Mouse (Mus musculus) liver, embryonic 11.5 days (tissue): ENCODE measurements around the gene Negr1. TPM values are rescaled to one million over a fixed set of nuclear protein-coding genes. Genes with fewer than 3 reads are reported as not detected.

ENCODE experiments used
- ATAC-seq: fragments of 200-750 bp; cut with Nextera tagmentation; replicated peaks from 2 replicates; pipeline ENCODE4 v1.8.0; 2017; ENCODE audit warnings: moderate number of reproducible peaks, mild to moderate bottlenecking, moderate TSS enrichment, moderate library complexity; ENCODE audit not compliant: low FRiP score
- DNase-seq: peaks from one replicate; pipeline ENCODE4 v3.0.0-alpha.2; 2017; ENCODE audit warnings: low spot score
- H3K27ac ChIP-seq: fragments of 300-500 bp; sonication (generic); 2 replicates; pipeline ENCODE4 v1.5.1; 2014; ENCODE audit warnings: mild to moderate bottlenecking, low read depth, low read length, control low read depth
- H3K27me3 ChIP-seq: fragments of 300-500 bp; sonication (generic); replicated peaks from 2 replicates; pipeline ENCODE4 v1.6.1; 2014; ENCODE audit warnings: low read length, mixed read lengths; ENCODE audit not compliant: control insufficient read depth, insufficient read depth
- H3K36me3 ChIP-seq: fragments of 300-500 bp; sonication (generic); 2 replicates; pipeline ENCODE4 v1.6.1; 2014; ENCODE audit warnings: mild to moderate bottlenecking, low read length, moderate library complexity, mixed read lengths; ENCODE audit not compliant: control insufficient read depth, insufficient read depth
- H3K4me1 ChIP-seq: fragments of 300-500 bp; sonication (generic); replicated peaks from 2 replicates; pipeline ENCODE4 v1.6.1; 2014; ENCODE audit warnings: low read length, mixed read lengths; ENCODE audit not compliant: control insufficient read depth, insufficient read depth
- H3K4me2 ChIP-seq: fragments of 300-500 bp; sonication (generic); 2 replicates; pipeline ENCODE4 v1.6.1; 2014; ENCODE audit warnings: mild to moderate bottlenecking, control low read depth, moderate library complexity
- H3K4me3 ChIP-seq: fragments of 300-500 bp; sonication (generic); 2 replicates; pipeline ENCODE4 v1.5.1; 2014; ENCODE audit warnings: low read depth, low read length, control low read depth
- H3K9ac ChIP-seq: fragments of 300-500 bp; sonication (generic); 2 replicates; pipeline ENCODE4 v1.6.1; 2014; ENCODE audit warnings: low read depth, low read length, control low read depth
- H3K9me3 ChIP-seq: fragments of 300-500 bp; sonication (generic); 2 replicates; pipeline ENCODE4 v1.6.1; 2016; ENCODE audit warnings: low read length, inconsistent platforms, mixed read lengths; ENCODE audit not compliant: control insufficient read depth
- WGBS: fragments of 180-500 bp; shearing (Covaris S2); extraction: QIAGEN DNeasy Blood & Tissue Kit; methylation state at CpG from one replicate; pipeline ENCODE4 v1.1.7; 2014; 5-methylcytosine and 5-hydroxymethylcytosine counted together
- polyA plus RNA-seq: library from polyadenylated mRNA; unstranded; fragments of >200 nt; fragmentation: Nextera tagmentation; extraction: Ambion mirVana; gene quantifications from 2 replicates; pipeline ENCODE4 v1.2.1, GENCODE M21; 2014

The Negr1 gene
- polyA plus RNA-seq, 1 experiment from 2014 or later = 1.7 TPM

DNA sequence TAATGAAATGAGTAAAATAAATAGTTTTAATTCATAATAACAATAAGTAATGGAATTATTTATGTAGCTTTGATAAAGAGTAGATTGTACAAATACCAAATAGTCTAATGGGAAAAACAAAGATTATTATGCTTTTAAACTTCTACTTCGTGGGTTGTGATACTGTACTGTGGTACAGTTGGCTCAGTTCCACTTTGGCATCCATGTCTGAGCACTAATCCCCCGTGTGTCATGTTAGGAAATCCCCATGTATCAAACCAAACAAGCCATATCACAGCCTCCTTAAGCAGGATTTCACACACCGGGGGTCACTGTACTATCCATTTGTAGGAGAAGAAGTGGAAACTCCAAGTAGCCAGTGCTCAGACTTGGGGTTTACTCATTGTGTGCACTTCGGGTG, 329.4 kb downstream of the Negr1 start:
- Histone ChIP-seq H3K36me3 (no peaks in the 10 kb centered on the region), H3K27ac (no peak overlapping the region), H3K4me2 (no peak overlapping the region), H3K4me1 (no peaks in the 10 kb centered on the region), H3K4me3 (no peak overlapping the region), H3K9me3 (no peaks in the 10 kb centered on the region), H3K27me3 (no peaks in the 10 kb centered on the region), H3K9ac (no peak overlapping the region)
- 63% methylated on average over 4 of the region's 4 CpGs for WGBS
- DNase-seq (no peak), ATAC-seq (no peak)

DNA sequence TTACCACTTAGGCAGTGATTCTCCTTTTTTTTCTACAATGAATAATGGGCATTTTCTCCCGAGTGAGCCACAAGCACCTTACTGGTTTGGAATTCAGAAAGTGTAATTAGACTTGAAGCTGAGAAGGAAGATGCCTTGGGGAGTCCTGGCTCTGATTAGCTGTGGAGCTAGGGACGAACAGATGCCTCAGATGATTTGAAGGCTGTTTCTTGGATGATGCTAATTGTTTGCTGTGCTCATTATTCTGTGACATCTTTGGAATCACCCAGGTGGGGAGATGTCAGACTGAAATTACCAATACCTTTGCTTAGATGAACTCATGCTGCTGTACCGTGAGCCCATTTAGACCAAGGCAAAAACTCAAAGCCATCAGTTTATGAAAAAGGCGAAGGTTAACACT, 333.7 kb downstream of the Negr1 start:
- WGBS = 54% methylated on average over 4 of the region's 4 CpGs
- H3K36me3 ChIP-seq = no peaks in the 10 kb centered on the region
- H3K9ac ChIP-seq = no peak overlapping the region
- no peaks in the 10 kb centered on the region for H3K9me3 ChIP-seq
- H3K4me2 ChIP-seq = no peak overlapping the region
- no peak overlapping the region for H3K4me3 ChIP-seq
- DNase-seq (no peak), ATAC-seq (no peak)
- H3K27me3 ChIP-seq = no peaks in the 10 kb centered on the region
- no peaks in the 10 kb centered on the region for H3K4me1 ChIP-seq
- no peak overlapping the region for H3K27ac ChIP-seq

DNA sequence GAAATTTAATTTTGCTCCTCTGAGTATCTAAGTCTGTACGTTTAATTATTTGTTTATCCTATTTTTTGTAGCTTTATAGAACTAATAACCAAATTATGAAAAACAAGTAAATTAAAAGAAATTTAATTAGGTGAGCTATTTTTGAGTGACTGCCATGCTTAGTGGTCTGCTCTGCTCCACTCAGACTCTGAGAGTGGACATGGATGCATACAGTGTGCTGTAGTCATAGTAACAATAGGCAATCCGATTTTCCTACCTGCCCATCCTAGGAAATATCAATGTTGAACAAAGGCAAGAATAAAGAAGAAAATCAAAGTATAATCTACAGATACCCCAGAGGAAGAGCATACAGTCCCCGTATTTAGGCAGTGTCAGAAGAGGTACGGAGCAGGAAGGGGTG, 334.5 kb downstream of the Negr1 start:
- Histone ChIP-seq H3K9me3 (no peaks in the 10 kb centered on the region), H3K4me3 (no peak overlapping the region), H3K4me2 (no peak overlapping the region), H3K9ac (no peak overlapping the region), H3K27me3 (no peaks in the 10 kb centered on the region), H3K36me3 (no peaks in the 10 kb centered on the region), H3K27ac (no peak overlapping the region), H3K4me1 (no peaks in the 10 kb centered on the region)
- ATAC-seq = no peak
- 73% methylated on average over 4 of the region's 4 CpGs for WGBS
- no peak for DNase-seq

DNA sequence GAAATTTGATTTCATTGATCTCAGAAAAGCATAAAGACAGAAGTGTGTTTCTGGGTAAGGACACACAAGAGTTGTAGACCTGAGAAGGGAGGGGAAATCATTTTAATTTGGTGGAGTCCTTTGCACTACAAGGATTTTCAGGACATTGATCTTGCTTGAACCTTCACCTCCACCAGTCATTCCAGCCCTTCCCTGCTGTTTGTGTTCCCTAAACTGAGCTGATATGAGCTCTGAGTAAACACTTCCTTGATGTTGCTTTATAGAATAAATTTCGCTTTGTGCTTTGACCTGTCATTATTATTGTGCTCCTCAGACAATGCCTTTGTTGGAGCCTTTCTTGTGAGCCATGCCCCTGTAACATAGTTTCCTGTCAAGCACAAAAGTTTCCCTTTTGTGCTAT, 335.0 kb downstream of the Negr1 start:
- ATAC-seq = no peak
- DNase-seq = no peak
- no peaks in the 10 kb centered on the region for H3K9me3 ChIP-seq
- no peak overlapping the region for H3K9ac ChIP-seq
- no peaks in the 10 kb centered on the region for H3K27me3 ChIP-seq
- no peaks in the 10 kb centered on the region for H3K4me1 ChIP-seq
- no peak overlapping the region for H3K4me3 ChIP-seq
- no peak overlapping the region for H3K4me2 ChIP-seq
- 50% methylated on average over 1 of the region's 1 CpGs for WGBS
- H3K36me3 ChIP-seq = no peaks in the 10 kb centered on the region
- H3K27ac ChIP-seq = no peak overlapping the region

DNA sequence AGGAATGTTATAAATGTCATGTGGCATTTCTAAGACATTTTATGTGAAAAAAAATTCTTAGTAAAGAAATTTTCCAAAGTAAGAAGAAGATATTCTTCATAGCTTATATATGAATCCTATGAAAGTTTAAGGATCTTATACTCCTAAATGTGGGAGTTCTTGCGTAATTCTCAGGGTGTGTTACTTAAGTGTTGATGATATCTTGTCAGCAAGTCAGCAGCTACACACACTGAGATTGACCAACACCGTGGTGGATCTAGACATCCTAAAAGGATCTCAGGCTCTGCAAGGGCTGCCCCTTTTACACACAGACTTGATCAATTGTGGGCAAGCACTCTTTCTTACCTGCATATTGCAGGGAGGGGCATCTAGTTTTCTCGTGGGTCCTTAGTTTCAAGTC, 339.5 kb downstream of the Negr1 start:
- H3K36me3 ChIP-seq = no peaks in the 10 kb centered on the region
- H3K9me3 ChIP-seq = no peaks in the 10 kb centered on the region
- H3K4me3 ChIP-seq = no peak overlapping the region
- H3K27ac ChIP-seq = no peak overlapping the region
- DNase-seq (no peak), ATAC-seq (no peak)
- no peak overlapping the region for H3K9ac ChIP-seq
- whole genome bisulfite sequencing = 84% methylated on average over 3 of the region's 3 CpGs
- no peak overlapping the region for H3K4me2 ChIP-seq
- no peaks in the 10 kb centered on the region for H3K27me3 ChIP-seq
- no peaks in the 10 kb centered on the region for H3K4me1 ChIP-seq

DNA sequence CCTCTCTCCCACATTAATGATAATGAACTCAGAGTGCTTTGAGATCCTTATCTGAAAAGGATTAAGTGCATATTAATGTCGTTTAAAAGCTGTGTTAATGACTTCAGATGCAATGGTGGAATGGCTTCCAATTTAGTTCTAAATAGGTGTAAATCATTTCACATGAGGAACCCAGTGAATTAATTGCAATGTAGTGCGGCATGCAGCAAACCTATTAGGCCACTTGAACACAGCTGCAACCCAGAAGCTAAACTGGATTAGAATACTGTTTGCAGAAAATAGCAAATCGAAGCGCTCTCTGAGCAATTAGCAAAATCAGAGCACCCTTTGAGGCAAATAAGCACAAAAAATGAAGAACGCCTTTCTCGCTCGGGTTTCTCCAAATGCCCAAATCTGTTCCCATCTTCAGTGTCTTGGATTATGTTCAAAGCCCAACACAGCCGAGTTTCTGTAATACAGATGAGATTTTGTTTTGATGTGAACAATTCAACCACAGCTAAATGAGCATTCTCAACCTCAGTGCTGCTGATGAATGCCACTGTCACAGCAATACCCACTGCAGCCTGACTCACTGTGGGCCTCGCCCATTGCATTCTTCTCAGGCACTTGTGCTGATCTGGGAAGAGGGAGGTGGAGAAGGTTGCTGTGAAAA, 342.5 kb downstream of the Negr1 start:
- 87% methylated on average over 9 of the region's 9 CpGs for WGBS
- Histone ChIP-seq H3K9me3 (no peaks in the 10 kb centered on the region), H3K36me3 (no peaks in the 10 kb centered on the region), H3K4me3 (no peak overlapping the region), H3K27ac (no peak overlapping the region), H3K4me1 (no peaks in the 10 kb centered on the region), H3K27me3 (no peaks in the 10 kb centered on the region), H3K9ac (no peak overlapping the region), H3K4me2 (no peak overlapping the region)
- DNase-seq (no peak), ATAC-seq (no peak)

DNA sequence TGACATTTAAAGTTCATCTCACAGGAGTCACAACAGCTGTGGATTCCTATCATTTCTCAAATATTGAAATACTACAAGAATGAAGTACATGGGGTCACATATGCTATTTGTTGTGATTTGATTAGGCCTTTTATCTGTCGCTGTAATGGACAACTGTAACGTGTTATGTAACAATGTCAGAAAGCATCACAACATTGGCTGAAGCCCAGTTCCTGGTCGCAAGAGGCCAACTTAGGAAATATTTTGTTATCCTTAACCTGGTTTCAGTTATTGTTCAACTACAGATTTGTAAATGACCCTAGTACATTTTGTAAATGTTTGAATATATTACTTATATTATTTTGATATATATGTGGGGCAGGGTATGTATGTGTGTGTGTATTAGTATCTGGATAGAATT, 351.2 kb downstream of the Negr1 start:
- no peak for ATAC-seq
- H3K27ac ChIP-seq = no peak overlapping the region
- 83% methylated on average over 3 of the region's 3 CpGs for WGBS

DNA sequence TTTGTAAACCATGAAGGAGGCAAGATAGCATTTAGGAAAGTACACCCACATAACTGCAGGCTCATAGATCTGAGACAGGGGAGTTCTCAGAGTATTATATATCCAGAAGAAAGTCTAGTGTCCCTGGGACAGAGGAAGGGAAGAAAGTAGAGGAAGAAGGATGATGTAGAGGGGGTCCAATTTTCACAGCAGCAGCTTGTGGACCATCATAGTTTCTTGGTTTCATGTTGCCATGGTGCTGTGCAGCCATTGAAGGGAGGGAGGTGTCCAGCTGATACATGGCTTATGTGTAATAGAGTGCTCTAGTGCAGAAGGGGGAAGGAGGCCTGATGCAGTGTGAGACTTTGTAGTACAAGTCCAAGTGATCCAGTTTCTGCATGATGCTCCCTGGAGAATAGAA, 359.8 kb downstream of the Negr1 start:
- no peaks in the 10 kb centered on the region for H3K9me3 ChIP-seq
- no peak overlapping the region for H3K4me2 ChIP-seq
- no peaks in the 10 kb centered on the region for H3K36me3 ChIP-seq
- no peak for DNase-seq
- no peak overlapping the region for H3K4me3 ChIP-seq
- H3K4me1 ChIP-seq = no peaks in the 10 kb centered on the region
- no peak overlapping the region for H3K27ac ChIP-seq
- H3K27me3 ChIP-seq = no peaks in the 10 kb centered on the region
- no peak overlapping the region for H3K9ac ChIP-seq
- ATAC-seq = no peak

More for the DNA sequence above, 351.2 kb downstream of the Negr1 start:
- no peaks in the 10 kb centered on the region for H3K36me3 ChIP-seq
- no peaks in the 10 kb centered on the region for H3K27me3 ChIP-seq
- no peaks in the 10 kb centered on the region for H3K9me3 ChIP-seq
- no peak overlapping the region for H3K9ac ChIP-seq
- H3K4me1 ChIP-seq = no peaks in the 10 kb centered on the region
- H3K4me3 ChIP-seq = no peak overlapping the region
- H3K4me2 ChIP-seq = no peak overlapping the region
- DNase-seq = no peak

DNA sequence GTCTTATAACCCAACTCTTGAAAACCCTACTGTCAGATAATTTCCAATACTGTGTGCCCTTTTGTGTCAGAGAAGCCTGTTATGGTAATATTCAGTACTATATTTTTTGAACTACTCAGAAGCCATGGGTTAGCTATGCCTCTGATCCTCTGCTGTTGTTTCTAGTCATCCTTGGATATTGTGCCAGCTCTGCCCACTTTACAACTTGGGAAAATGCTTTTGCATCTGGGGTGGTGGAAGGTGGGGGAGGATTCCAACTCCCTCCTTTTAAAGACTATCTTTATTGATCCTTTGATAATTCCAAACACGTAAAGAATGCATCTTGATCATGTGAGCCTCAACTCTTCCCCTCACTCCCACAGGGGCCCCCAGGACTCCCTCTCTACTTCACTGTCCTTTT, 361.6 kb downstream of the Negr1 start:
- Histone ChIP-seq H3K4me3 (no peak overlapping the region), H3K36me3 (no peaks in the 10 kb centered on the region), H3K9ac (no peak overlapping the region), H3K27ac (no peak overlapping the region), H3K4me1 (no peaks in the 10 kb centered on the region), H3K9me3 (no peaks in the 10 kb centered on the region), H3K27me3 (no peaks in the 10 kb centered on the region), H3K4me2 (no peak overlapping the region)
- WGBS = 80% methylated on average over 1 of the region's 1 CpGs
- DNase-seq (no peak), ATAC-seq (no peak)
